17 mouse cellular contexts compared by ENCODE assay signal in the genomic region with DNA sequence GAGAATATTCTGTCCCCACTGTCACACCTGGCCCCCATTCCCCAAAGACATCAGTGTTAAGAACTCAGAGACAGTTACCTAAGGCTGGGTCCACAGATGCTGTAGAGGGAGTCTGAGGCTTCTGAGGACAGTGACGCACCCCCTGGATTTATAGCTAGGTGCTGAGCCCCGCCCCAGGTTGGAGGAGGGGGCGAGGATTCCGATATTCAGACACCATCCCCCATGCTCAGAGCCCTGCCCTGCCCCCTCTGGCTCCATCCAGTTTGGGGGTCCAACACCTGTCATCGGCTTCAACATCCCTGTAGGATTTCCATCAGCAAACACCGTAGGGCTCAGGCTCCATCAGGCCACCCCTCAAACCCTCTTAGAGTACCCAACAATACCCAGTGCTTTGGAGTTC. TPM values are rescaled to one million over a fixed set of nuclear protein-coding genes. Genes with fewer than 3 reads are reported as not detected.
DNase-seq lines count a peak whose midpoint lies in the region; ATAC-seq lines count a peak whose summit lies in the region.
"Had no signal": no experiment of that assay in that cellular context is flagged by ENCODE, and none has a peak within 500 bp of the region (broad histone marks: within the 10 kb centered on the region; RNA-seq: fewer than 3 reads in every experiment).

No protein-coding gene starts in this region.

- no peak overlapping the region for H3K4me3 ChIP-seq in hindbrain, embryonic 12.5 days
- H3K4me3 ChIP-seq in hindbrain, embryonic 13.5 days = no peak overlapping the region
- H3K4me3 ChIP-seq in embryonic facial prominence, embryonic 10.5 days = peak overlapping the region; percentile 8; the same call in 1 of the 2 replicates
- H3K4me3 ChIP-seq in heart, embryonic 12.5 days = peak overlapping the region; percentile 33
- peak overlapping the region; percentile 21; the same call in 1 of the 2 replicates for H3K4me3 ChIP-seq in limb, embryonic 12.5 days (replicated peaks)
- H3K4me3 ChIP-seq: embryonic facial prominence, embryonic 12.5 days; lung, embryonic 15.5 days had no signal

- H3K27ac ChIP-seq in hindbrain, embryonic 12.5 days = no peak overlapping the region
- H3K27ac ChIP-seq in hindbrain, embryonic 13.5 days = no peak overlapping the region
- H3K27ac ChIP-seq in embryonic facial prominence, embryonic 10.5 days (replicated peaks) = peak overlapping the region; percentile 71
- H3K27ac ChIP-seq in heart, embryonic 12.5 days (ENCODE audit: poor library complexity, severe bottlenecking) = peak overlapping the region; percentile 97
- H3K27ac ChIP-seq in limb, embryonic 12.5 days = peak overlapping the region; percentile 62
- H3K27ac ChIP-seq: embryonic facial prominence, embryonic 12.5 days; lung, embryonic 15.5 days had no signal

- DNase-seq in embryonic facial prominence, embryonic 10.5 days (ENCODE audit: low spot score) = no peak
- DNase-seq in urinary bladder, postnatal 10 days (ENCODE audit: low spot score) = no peak
- no peak for DNase-seq in frontal cortex, postnatal 36 days (ENCODE audit: low spot score in 2 of 2)
- DNase-seq: cerebellum, adult 9-11 months; kidney, postnatal 10 days; layer of hippocampus, adult 9-11 months; liver; right cerebral cortex, adult 18-20 months; thymus, postnatal 14 days had no signal

- H3K9me3 ChIP-seq in hindbrain, embryonic 12.5 days (replicated peaks) = no peaks in the 10 kb centered on the region
- no peaks in the 10 kb centered on the region for H3K9me3 ChIP-seq in hindbrain, embryonic 13.5 days
- no peaks in the 10 kb centered on the region for H3K9me3 ChIP-seq in embryonic facial prominence, embryonic 10.5 days
- H3K9me3 ChIP-seq in heart, embryonic 12.5 days (replicated peaks) = no peaks in the 10 kb centered on the region
- H3K9me3 ChIP-seq in limb, embryonic 12.5 days = no peaks in the 10 kb centered on the region
- H3K9me3 ChIP-seq: embryonic facial prominence, embryonic 12.5 days; lung, embryonic 15.5 days; megakaryocyte, embryonic 14.5 days had no signal

- ATAC-seq in hindbrain, embryonic 12.5 days (ENCODE audit: low FRiP score) = peak; percentile 41
- no peak for ATAC-seq in hindbrain, embryonic 13.5 days (ENCODE audit: low FRiP score)
- ATAC-seq in heart, embryonic 12.5 days (ENCODE audit: insufficient number of reproducible peaks, low FRiP score) = peak; percentile 17; the same call in 1 of the 2 replicates
- peak; percentile 21; the same call in 1 of the 2 replicates for ATAC-seq in limb, embryonic 12.5 days (ENCODE audit: insufficient number of reproducible peaks, insufficient read depth, low FRiP score, low TSS enrichment, low read depth)
- ATAC-seq: forebrain, embryonic 16.5 days had no signal

- WGBS in hindbrain, embryonic 12.5 days = 59% methylated on average over 6 of the region's 6 CpGs
- 59% methylated on average over 6 of the region's 6 CpGs for WGBS in hindbrain, embryonic 13.5 days
- 62% methylated on average over 6 of the region's 6 CpGs for WGBS in embryonic facial prominence, embryonic 10.5 days
- 45% methylated on average over 6 of the region's 6 CpGs for WGBS in heart, embryonic 12.5 days
- 51% methylated on average over 6 of the region's 6 CpGs for WGBS in limb, embryonic 12.5 days

- no peaks in the 10 kb centered on the region for H3K36me3 ChIP-seq in hindbrain, embryonic 12.5 days
- no peaks in the 10 kb centered on the region for H3K36me3 ChIP-seq in hindbrain, embryonic 13.5 days
- no peaks in the 10 kb centered on the region for H3K36me3 ChIP-seq in embryonic facial prominence, embryonic 10.5 days (replicated peaks)
- peaks cover 25% of the 10 kb centered on the region for H3K36me3 ChIP-seq in heart, embryonic 12.5 days
- H3K36me3 ChIP-seq in limb, embryonic 12.5 days = no peaks in the 10 kb centered on the region
- H3K36me3 ChIP-seq: embryonic facial prominence, embryonic 12.5 days; lung, embryonic 15.5 days had no signal

- H3K4me1 ChIP-seq in hindbrain, embryonic 12.5 days = peaks cover 20% of the 10 kb centered on the region
- H3K4me1 ChIP-seq in hindbrain, embryonic 13.5 days (replicated peaks) = peaks cover 16% of the 10 kb centered on the region
- peaks cover 29% of the 10 kb centered on the region for H3K4me1 ChIP-seq in embryonic facial prominence, embryonic 10.5 days
- H3K4me1 ChIP-seq in heart, embryonic 12.5 days (replicated peaks) = peaks cover 84% of the 10 kb centered on the region
- peaks cover 28% of the 10 kb centered on the region for H3K4me1 ChIP-seq in limb, embryonic 12.5 days (replicated peaks)

- H3K9ac ChIP-seq in hindbrain, embryonic 12.5 days = no peak overlapping the region
- H3K9ac ChIP-seq in hindbrain, embryonic 13.5 days = no peak overlapping the region
- H3K9ac ChIP-seq in heart, embryonic 12.5 days = peak overlapping the region; percentile 74
- no peak overlapping the region for H3K9ac ChIP-seq in limb, embryonic 12.5 days (replicated peaks)
- H3K9ac ChIP-seq: embryonic facial prominence, embryonic 12.5 days; lung, embryonic 15.5 days had no signal

- H3K4me2 ChIP-seq in hindbrain, embryonic 12.5 days (replicated peaks) = no peak overlapping the region; the same call in 1 of the 2 replicates
- no peak overlapping the region for H3K4me2 ChIP-seq in hindbrain, embryonic 13.5 days
- H3K4me2 ChIP-seq in heart, embryonic 12.5 days = peak overlapping the region; percentile 61
- H3K4me2 ChIP-seq in limb, embryonic 12.5 days = peak overlapping the region; percentile 4; the same call in 1 of the 2 replicates
- H3K4me2 ChIP-seq: embryonic facial prominence, embryonic 12.5 days; lung, embryonic 15.5 days had no signal

- peaks cover 12% of the 10 kb centered on the region for H3K27me3 ChIP-seq in hindbrain, embryonic 12.5 days
- peaks cover 9% of the 10 kb centered on the region for H3K27me3 ChIP-seq in hindbrain, embryonic 13.5 days
- H3K27me3 ChIP-seq in embryonic facial prominence, embryonic 10.5 days (replicated peaks; ENCODE audit: low read depth, poor library complexity, severe bottlenecking) = peaks cover 9% of the 10 kb centered on the region
- no peaks in the 10 kb centered on the region for H3K27me3 ChIP-seq in heart, embryonic 12.5 days (replicated peaks)
- peaks cover 8% of the 10 kb centered on the region; the same call in 1 of the 2 replicates for H3K27me3 ChIP-seq in limb, embryonic 12.5 days
- H3K27me3 ChIP-seq: embryonic facial prominence, embryonic 12.5 days; lung, embryonic 15.5 days had no signal

RNA-seq across cellular contexts. Expression of gene Tnnt1, which starts 0.3 kb away (rescaled TPM):
- 19.2 and 72.4 TPM in 2 replicates for polyA plus RNA-seq in hindbrain, embryonic 12.5 days (2016; fragmentation: Nextera tagmentation; extraction: Ambion mirVana)
- 7.4 and 7.5 TPM in 2 replicates for polyA plus RNA-seq in hindbrain, embryonic 13.5 days (2015; fragmentation: Nextera tagmentation; extraction: Ambion mirVana)
- polyA plus RNA-seq in embryonic facial prominence, embryonic 10.5 days (2016; fragmentation: Nextera tagmentation; extraction: Ambion mirVana) = 8.3 and 10.4 TPM in 2 replicates
- polyA plus RNA-seq in heart, embryonic 12.5 days (2016; fragmentation: Nextera tagmentation; extraction: Ambion mirVana) = 543 and 550 TPM in 2 replicates
- polyA plus RNA-seq in limb, embryonic 12.5 days (2016; fragmentation: Nextera tagmentation; extraction: Ambion mirVana) = 186 and 195 TPM in 2 replicates

RNA-seq across cellular contexts. Expression of gene Tnni3, which starts 8.2 kb away (rescaled TPM):
- 2.2 and 3.1 TPM in 2 replicates for polyA plus RNA-seq in hindbrain, embryonic 12.5 days (2016; fragmentation: Nextera tagmentation; extraction: Ambion mirVana)
- 3.8 and 3.9 TPM in 2 replicates for polyA plus RNA-seq in hindbrain, embryonic 13.5 days (2015; fragmentation: Nextera tagmentation; extraction: Ambion mirVana)
- polyA plus RNA-seq in embryonic facial prominence, embryonic 10.5 days (2016; fragmentation: Nextera tagmentation; extraction: Ambion mirVana) = 2.7 and 3.6 TPM in 2 replicates
- polyA plus RNA-seq in heart, embryonic 12.5 days (2016; fragmentation: Nextera tagmentation; extraction: Ambion mirVana) = 1,739 and 1,749 TPM in 2 replicates
- 4.3 and 5.7 TPM in 2 replicates for polyA plus RNA-seq in limb, embryonic 12.5 days (2016; fragmentation: Nextera tagmentation; extraction: Ambion mirVana)

RNA-seq across cellular contexts. Expression of gene Ppp1r12c, which starts 14.4 kb away (rescaled TPM):
- polyA plus RNA-seq in hindbrain, embryonic 12.5 days (2016; fragmentation: Nextera tagmentation; extraction: Ambion mirVana) = 65.8 and 72.0 TPM in 2 replicates
- 39.6 and 49.7 TPM in 2 replicates for polyA plus RNA-seq in hindbrain, embryonic 13.5 days (2015; fragmentation: Nextera tagmentation; extraction: Ambion mirVana)
- 35.5 and 40.5 TPM in 2 replicates for polyA plus RNA-seq in embryonic facial prominence, embryonic 10.5 days (2016; fragmentation: Nextera tagmentation; extraction: Ambion mirVana)
- polyA plus RNA-seq in heart, embryonic 12.5 days (2016; fragmentation: Nextera tagmentation; extraction: Ambion mirVana) = 50.2 and 53.9 TPM in 2 replicates
- 65.3 and 70.3 TPM in 2 replicates for polyA plus RNA-seq in limb, embryonic 12.5 days (2016; fragmentation: Nextera tagmentation; extraction: Ambion mirVana)

RNA-seq across cellular contexts. Expression of gene Dnaaf3, which starts 16.4 kb away (rescaled TPM):
- 2.5 and 3.6 TPM in 2 replicates for polyA plus RNA-seq in hindbrain, embryonic 12.5 days (2016; fragmentation: Nextera tagmentation; extraction: Ambion mirVana)
- polyA plus RNA-seq in hindbrain, embryonic 13.5 days (2015; fragmentation: Nextera tagmentation; extraction: Ambion mirVana) = 2.0 and 2.8 TPM in 2 replicates
- 1.9 and 3.0 TPM in 2 replicates for polyA plus RNA-seq in embryonic facial prominence, embryonic 10.5 days (2016; fragmentation: Nextera tagmentation; extraction: Ambion mirVana)
- 0.54 and 0.83 TPM in 2 replicates for polyA plus RNA-seq in heart, embryonic 12.5 days (2016; fragmentation: Nextera tagmentation; extraction: Ambion mirVana)
- 3.7 and 4.1 TPM in 2 replicates for polyA plus RNA-seq in limb, embryonic 12.5 days (2016; fragmentation: Nextera tagmentation; extraction: Ambion mirVana)

RNA-seq across cellular contexts. Expression of gene Syt5, which starts 31.5 kb away (rescaled TPM):
- 32.9 and 33.2 TPM in 2 replicates for polyA plus RNA-seq in hindbrain, embryonic 12.5 days (2016; fragmentation: Nextera tagmentation; extraction: Ambion mirVana)
- 78.7 and 82.6 TPM in 2 replicates for polyA plus RNA-seq in hindbrain, embryonic 13.5 days (2015; fragmentation: Nextera tagmentation; extraction: Ambion mirVana)
- 4.3 and 5.6 TPM in 2 replicates for polyA plus RNA-seq in embryonic facial prominence, embryonic 10.5 days (2016; fragmentation: Nextera tagmentation; extraction: Ambion mirVana)
- 1.4 and 1.6 TPM in 2 replicates for polyA plus RNA-seq in heart, embryonic 12.5 days (2016; fragmentation: Nextera tagmentation; extraction: Ambion mirVana)
- 6.6 and 6.8 TPM in 2 replicates for polyA plus RNA-seq in limb, embryonic 12.5 days (2016; fragmentation: Nextera tagmentation; extraction: Ambion mirVana)

Comparison
In these comparisons a context has a peak if more than half of its experiments do, and no peak if none do; other contexts are left out.
1. H3K27ac ChIP-seq: peak in embryonic facial prominence, embryonic 10.5 days (single experiment), heart, embryonic 12.5 days (single experiment) and limb, embryonic 12.5 days (single experiment); none in hindbrain, embryonic 12.5 days (single experiment) and hindbrain, embryonic 13.5 days (single experiment).
2. H3K4me2 ChIP-seq: peak in heart, embryonic 12.5 days (single experiment) and limb, embryonic 12.5 days (single experiment); none in hindbrain, embryonic 12.5 days (single experiment) and hindbrain, embryonic 13.5 days (single experiment).
3. H3K4me3 ChIP-seq: peak in embryonic facial prominence, embryonic 10.5 days (single experiment), heart, embryonic 12.5 days (single experiment) and limb, embryonic 12.5 days (single experiment); none in hindbrain, embryonic 12.5 days (single experiment) and hindbrain, embryonic 13.5 days (single experiment).
4. RNA of gene Tnni3, which starts 8.2 kb away (polyA plus RNA-seq): 1,739 to 1,749 TPM in heart, embryonic 12.5 days; 4.3 to 5.7 TPM in limb, embryonic 12.5 days, 3.8 to 3.9 TPM in hindbrain, embryonic 13.5 days, 2.7 to 3.6 TPM in embryonic facial prominence, embryonic 10.5 days and 2.2 to 3.1 TPM in hindbrain, embryonic 12.5 days; every median in the first group is over 100 times any median in the second.